Mouse (Mus musculus) MEL (cell line): ENCODE data around the gene Hemk1. TPM values are rescaled to one million over a fixed set of nuclear protein-coding genes. Genes with fewer than 3 reads are reported as not detected.
A peak's percentile ranks its signal among the peaks of the same experiment; 100 is the strongest.

Source experiments
- DNase-seq: peaks from one replicate; pipeline ENCODE4 v3.0.0; 2011; ENCODE audit warnings: low read depth, low spot score
- H3K27ac ChIP-seq: 2 replicates; pipeline ENCODE4 v1.5.1; 2012; ENCODE audit warnings: low read depth, mild to moderate bottlenecking, control low read depth, low read length, moderate library complexity; ENCODE audit not compliant: control insufficient read depth
- H3K27me3 ChIP-seq, 2 experiments: fragments of 150-350 bp in 1 of 2; sonication (generic) in 1 of 2; 2 replicates each; pipeline ENCODE4 v1.6.1; 2012; ENCODE audit warnings: low read length in 2 of 2, mild to moderate bottlenecking in 2 of 2, improper control_type of control experiment in 1 of 2, moderate library complexity in 1 of 2; ENCODE audit not compliant: insufficient read depth in 2 of 2, control insufficient read depth in 1 of 2
- H3K36me3 ChIP-seq, 2 experiments: 2 replicates each; pipeline ENCODE4 v1.6.1; 2012 to 2014; ENCODE audit warnings: low read length in 2 of 2, improper control_type of control experiment in 1 of 2, inconsistent platforms in 1 of 2, mild to moderate bottlenecking in 1 of 2; ENCODE audit not compliant: insufficient read depth in 2 of 2, control insufficient read depth in 1 of 2
- H3K4me1 ChIP-seq, 2 experiments: fragments of 150-350 bp in 1 of 2; sonication (generic) in 1 of 2; 2 replicates each; pipeline ENCODE4 v1.6.1; 2012; ENCODE audit warnings: low read length in 2 of 2, improper control_type of control experiment in 1 of 2, mild to moderate bottlenecking in 1 of 2; ENCODE audit not compliant: insufficient read depth in 2 of 2, control insufficient read depth in 1 of 2
- H3K4me3 ChIP-seq, 2 experiments: fragments of 150-350 bp in 1 of 2; sonication (generic) in 1 of 2; 2 replicates each; pipeline ENCODE4 v1.5.1; 2012; ENCODE audit warnings: low read depth in 2 of 2, low read length in 2 of 2, mild to moderate bottlenecking in 2 of 2, moderate library complexity in 2 of 2, control low read depth in 1 of 2, improper control_type of control experiment in 1 of 2; ENCODE audit not compliant: control insufficient read depth in 1 of 2, insufficient read depth in 1 of 2
- H3K79me2 ChIP-seq: 2 replicates; pipeline ENCODE4 v1.6.1; 2012; ENCODE audit warnings: mild to moderate bottlenecking, low read length, moderate library complexity; ENCODE audit not compliant: control insufficient read depth, poor library complexity, insufficient read depth
- H3K9ac ChIP-seq: 2 replicates; pipeline ENCODE4 v1.6.1; 2012; ENCODE audit warnings: low read depth, mild to moderate bottlenecking, control low read depth, low read length, moderate library complexity; ENCODE audit not compliant: control insufficient read depth, poor library complexity, severe bottlenecking
- H3K9me3 ChIP-seq: fragments of 150-350 bp; sonication (generic); replicated peaks from 2 replicates; pipeline ENCODE4 v1.6.1; 2012; ENCODE audit warnings: mild to moderate bottlenecking, low read length, improper control_type of control experiment, moderate library complexity; ENCODE audit not compliant: insufficient read depth
- BHLHE40 ChIP-seq: IDR thresholded peaks from 2 replicates; pipeline ENCODE4 v1.6.1; 2012; ENCODE audit warnings: low read depth, mild to moderate bottlenecking, inconsistent platforms, low read length, improper control_type of control experiment, borderline replicate concordance
- CHD1 ChIP-seq: IDR thresholded peaks from 2 replicates; pipeline ENCODE4 v1.6.1; 2012; ENCODE audit warnings: low read depth, mild to moderate bottlenecking, inconsistent platforms, low read length, improper control_type of control experiment
- CHD2 ChIP-seq: IDR thresholded peaks from 2 replicates; pipeline ENCODE4 v1.6.1; 2011; ENCODE audit warnings: low read length, improper control_type of control experiment
- CTCF ChIP-seq, 3 experiments: IDR thresholded peaks in 2 of 3; conservative IDR thresholded peaks in 1 of 3; 2 replicates each; pipeline ENCODE4 v1.5.1; 2011 to 2012; ENCODE audit warnings: low read length in 3 of 3, low read depth in 2 of 3, mild to moderate bottlenecking in 2 of 3, improper control_type of control experiment in 1 of 3, inconsistent platforms in 1 of 3, mixed read lengths in 1 of 3, moderate library complexity in 1 of 3; ENCODE audit not compliant: control insufficient read depth in 1 of 3, insufficient read depth in 1 of 3, poor library complexity in 1 of 3, severe bottlenecking in 1 of 3
- E2F4 ChIP-seq: IDR thresholded peaks from 2 replicates; pipeline ENCODE4 v1.6.1; 2011; ENCODE audit warnings: low read depth, low read length, improper control_type of control experiment, borderline replicate concordance
- ELF1 ChIP-seq: IDR thresholded peaks from 2 replicates; pipeline ENCODE4 v1.6.1; 2014; ENCODE audit warnings: low read depth, mild to moderate bottlenecking, inconsistent platforms, low read length, improper control_type of control experiment, moderate library complexity
- EP300 ChIP-seq, 2 experiments: IDR thresholded peaks; 2 replicates each; pipeline ENCODE4 v1.6.1; 2011; ENCODE audit warnings: improper control_type of control experiment in 2 of 2, low read length in 2 of 2, low read depth in 1 of 2, mild to moderate bottlenecking in 1 of 2
- GABPA ChIP-seq: IDR thresholded peaks from 2 replicates; pipeline ENCODE4 v1.6.1; 2012; ENCODE audit warnings: low read depth, mild to moderate bottlenecking, inconsistent platforms, low read length, improper control_type of control experiment, moderate library complexity
- GATA1 ChIP-seq: IDR thresholded peaks from 2 replicates; pipeline ENCODE4 v1.6.1; 2011; ENCODE audit warnings: low read depth, low read length, improper control_type of control experiment
- HCFC1 ChIP-seq: IDR thresholded peaks from 2 replicates; pipeline ENCODE4 v1.6.1; 2012; ENCODE audit warnings: low read depth, mild to moderate bottlenecking, inconsistent platforms, low read length, improper control_type of control experiment, moderate library complexity
- JUND ChIP-seq: IDR thresholded peaks from 2 replicates; pipeline ENCODE4 v1.6.1; 2011; ENCODE audit warnings: low read depth, mild to moderate bottlenecking, improper control_type of control experiment, low read length
- KAT2A ChIP-seq: conservative IDR thresholded peaks from 2 replicates; pipeline ENCODE4 v1.6.1; 2012; ENCODE audit warnings: low read depth, low read length, improper control_type of control experiment, inconsistent platforms
- MAFK ChIP-seq: IDR thresholded peaks from 2 replicates; pipeline ENCODE4 v1.6.1; 2011; ENCODE audit warnings: low read depth, mild to moderate bottlenecking, low read length, improper control_type of control experiment, borderline replicate concordance
- MAX ChIP-seq: IDR thresholded peaks from 2 replicates; pipeline ENCODE4 v1.6.1; 2011; ENCODE audit warnings: low read length, improper control_type of control experiment
- MXI1 ChIP-seq: IDR thresholded peaks from 2 replicates; pipeline ENCODE4 v1.6.1; 2011; ENCODE audit warnings: mild to moderate bottlenecking, low read depth, low read length, improper control_type of control experiment
- MYC ChIP-seq: IDR thresholded peaks from 2 replicates; pipeline ENCODE4 v1.6.1; 2011; ENCODE audit warnings: low read depth, mild to moderate bottlenecking, low read length, improper control_type of control experiment, moderate library complexity
- POLR2AphosphoS5 ChIP-seq: IDR thresholded peaks from 2 replicates; pipeline ENCODE4 v1.6.1; 2012; ENCODE audit warnings: low read depth, borderline replicate concordance, mild to moderate bottlenecking, inconsistent platforms, low read length, moderate library complexity, mixed read lengths
- RAD21 ChIP-seq: IDR thresholded peaks from 2 replicates; pipeline ENCODE4 v1.6.1; 2011; ENCODE audit warnings: mild to moderate bottlenecking, low read depth, low read length, improper control_type of control experiment
- RCOR1 ChIP-seq: IDR thresholded peaks from 2 replicates; pipeline ENCODE4 v1.6.1; 2012; ENCODE audit warnings: low read depth, mild to moderate bottlenecking, inconsistent platforms, low read length, improper control_type of control experiment
- SIN3A ChIP-seq: IDR thresholded peaks from 2 replicates; pipeline ENCODE4 v1.6.1; 2012; ENCODE audit warnings: low read length, improper control_type of control experiment, inconsistent platforms
- SMC3 ChIP-seq: IDR thresholded peaks from 2 replicates; pipeline ENCODE4 v1.6.1; 2011; ENCODE audit warnings: low read depth, low read length, improper control_type of control experiment
- TAL1 ChIP-seq: IDR thresholded peaks from 2 replicates; pipeline ENCODE4 v1.6.1; 2012; ENCODE audit warnings: mild to moderate bottlenecking, inconsistent platforms, low read length, moderate library complexity, mixed read lengths
- TBP ChIP-seq: IDR thresholded peaks from 2 replicates; pipeline ENCODE4 v1.8.0; 2011; ENCODE audit warnings: low read depth, low read length, improper control_type of control experiment
- TCF12 ChIP-seq: IDR thresholded peaks from 2 replicates; pipeline ENCODE4 v1.6.1; 2014; ENCODE audit warnings: low read depth, mild to moderate bottlenecking, inconsistent platforms, low read length, improper control_type of control experiment, moderate library complexity
- UBTF ChIP-seq: IDR thresholded peaks from 2 replicates; pipeline ENCODE4 v1.6.1; 2012; ENCODE audit warnings: low read depth, mild to moderate bottlenecking, inconsistent platforms, low read length, improper control_type of control experiment, moderate library complexity, borderline replicate concordance; ENCODE audit not compliant: insufficient read depth
- USF1 ChIP-seq: IDR thresholded peaks from 2 replicates; pipeline ENCODE4 v1.6.1; 2014; ENCODE audit warnings: low read depth, mild to moderate bottlenecking, inconsistent platforms, low read length, improper control_type of control experiment, moderate library complexity
- ZC3H11A ChIP-seq: IDR thresholded peaks from 2 replicates; pipeline ENCODE4 v1.6.1; 2012; ENCODE audit warnings: low read depth, mild to moderate bottlenecking, inconsistent platforms, low read length, improper control_type of control experiment
- ZKSCAN1 ChIP-seq: IDR thresholded peaks from 2 replicates; pipeline ENCODE4 v1.6.1; 2012; ENCODE audit warnings: low read depth, mild to moderate bottlenecking, inconsistent platforms, low read length, improper control_type of control experiment, moderate library complexity
- ZNF384 ChIP-seq: IDR thresholded peaks from 2 replicates; pipeline ENCODE4 v1.6.1; 2012; ENCODE audit warnings: low read depth, mild to moderate bottlenecking, inconsistent platforms, low read length, improper control_type of control experiment
- polyA plus RNA-seq, 2 experiments: library from polyadenylated mRNA; stranded (reverse) in 1 of 2; unstranded in 1 of 2; fragments of >175 nt in 1 of 2; fragments of >200 nt in 1 of 2; gene quantifications; 2 replicates each; pipeline versions ENCODE4 v1.2.1 to v1.2.4; 2012; ENCODE audit warnings: low replicate concordance in 2 of 2, low read depth in 1 of 2; ENCODE audit not compliant: insufficient read length in 2 of 2, insufficient read depth in 1 of 2, missing spikeins in 1 of 2
- total RNA-seq: library from RNA; depleted of rRNA; stranded (reverse); fragments of 300-350 nt; gene quantifications from 2 replicates; pipeline ENCODE4 v1.2.3, GENCODE M21; 2012

Hemk1 gene
- total and polyA plus RNA-seq, 3 experiments: 7.5 to 11.8 TPM; not detected in 1

DNA sequence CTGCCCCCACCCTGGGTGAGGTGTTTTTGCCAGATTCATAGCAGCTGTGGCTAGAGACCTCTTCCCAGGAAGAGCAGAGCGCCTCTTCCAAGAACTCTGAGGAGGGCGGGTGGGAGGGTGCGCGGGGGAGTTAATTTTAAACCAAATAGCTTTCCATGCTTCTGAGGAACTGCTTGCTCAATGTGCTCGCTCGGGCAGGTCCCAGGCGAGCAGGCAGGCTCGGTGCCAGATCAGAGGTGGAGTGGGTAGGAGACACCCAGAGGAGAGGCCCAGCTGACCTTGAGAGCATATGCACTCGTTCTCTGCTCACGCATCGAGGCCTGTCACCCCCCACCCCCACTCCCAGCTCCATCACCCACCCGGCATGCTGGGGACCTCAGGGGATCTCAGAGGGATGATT is 30.3 kb downstream of the Hemk1 start:
- Histone ChIP-seq H3K36me3 (peaks cover 0 to 32% of the 10 kb centered on the region in 2 experiments; a peak in 2 of 4 replicates), H3K79me2 (no peaks in the 10 kb centered on the region), H3K4me3 (peak overlapping the region; percentile 7 to 14; a peak in 2 of 4 replicates), H3K9me3 (no peaks in the 10 kb centered on the region), H3K27ac (peak overlapping the region; percentile 71), H3K4me1 (peaks cover 16 to 57% of the 10 kb centered on the region in 2 experiments), H3K27me3 (no peaks in the 10 kb centered on the region), H3K9ac (peak overlapping the region; percentile 63)
- peak; percentile 56 for DNase-seq
- TF ChIP-seq MYC (0 out of 2 replicates have a peak, but pooled peaks have one; percentile 32), MXI1 (0 out of 2 replicates have a peak, but pooled peaks have one; percentile 24), TBP (no peak), MAX (0 out of 2 replicates have a peak, but pooled peaks have one; percentile 18)

DNA sequence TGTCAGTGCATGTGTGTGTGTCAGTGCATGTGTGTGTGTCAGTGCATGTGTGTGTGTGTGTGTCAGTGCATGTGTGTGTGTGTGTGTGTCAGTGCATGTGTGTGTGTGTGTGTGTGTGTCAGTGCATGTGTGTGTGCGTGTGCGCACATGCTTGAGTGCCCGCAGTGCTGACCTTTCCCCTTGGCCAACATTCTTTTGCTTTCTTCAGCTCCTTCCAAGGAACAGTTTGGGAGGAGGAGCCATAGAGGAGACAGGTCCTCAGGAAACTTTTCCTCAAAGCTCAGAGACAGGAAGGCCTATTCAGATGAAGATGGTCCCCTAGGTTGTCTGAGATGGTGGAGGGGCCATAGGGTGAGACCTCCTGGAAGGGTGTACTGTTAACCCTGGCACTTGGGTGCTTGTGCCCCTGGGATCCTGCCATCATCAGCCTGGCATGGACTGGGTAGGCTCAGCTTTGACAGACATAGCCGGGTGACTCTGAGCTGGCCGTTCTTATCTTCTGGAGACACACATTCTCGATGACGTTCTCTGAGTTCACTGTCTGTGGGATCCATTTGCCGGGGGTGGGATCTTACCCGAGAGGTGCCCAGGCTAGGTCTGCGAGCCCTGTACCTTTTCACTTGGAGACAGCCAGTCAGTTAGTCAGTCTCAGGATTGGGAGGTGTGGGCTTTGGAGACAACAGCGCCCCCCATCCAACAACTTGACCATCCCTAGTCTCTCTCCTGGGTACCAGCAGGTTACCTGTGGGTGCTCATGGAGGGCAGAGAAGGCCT is 30.9 kb downstream of the Hemk1 start:
- H3K27ac ChIP-seq: peak overlapping the region; percentile 71
- peak overlapping the region; percentile 63 for H3K9ac ChIP-seq
- peak overlapping the region; percentile 8 to 20; a peak in 2 of 4 replicates for H3K4me3 ChIP-seq
- peaks cover 14 to 53% of the 10 kb centered on the region in 2 experiments for H3K4me1 ChIP-seq
- H3K79me2 ChIP-seq: no peaks in the 10 kb centered on the region
- no peaks in the 10 kb centered on the region for H3K9me3 ChIP-seq
- peak; percentile 74 for DNase-seq
- H3K36me3 ChIP-seq: peaks cover 0 to 30% of the 10 kb centered on the region in 2 experiments; a peak in 2 of 4 replicates
- H3K27me3 ChIP-seq: no peaks in the 10 kb centered on the region
- peak; percentile 61 for TF ChIP-seq GATA1
- peak; percentile 52 to 58 for TF ChIP-seq EP300 (IDR thresholded peaks at IDR 0.05; ENCODE audit: low read depth in 1 of 2, low read length in 2 of 2)
- TF ChIP-seq JUND: 0 out of 2 replicates have a peak, but pooled peaks have one; percentile 28
- no peak; the same call in 1 of the 2 replicates for TF ChIP-seq SIN3A
- TF ChIP-seq HCFC1: no peak
- TF ChIP-seq CHD1: no peak
- TF ChIP-seq SMC3: no peak
- TF ChIP-seq TAL1: peak; percentile 78
- no peak for TF ChIP-seq CHD2
- no peak for TF ChIP-seq ZNF384
- no peak for TF ChIP-seq UBTF
- TF ChIP-seq TBP: no peak
- TF ChIP-seq CTCF (IDR thresholded peaks at IDR 0.05 in 2 of 3, conservative IDR thresholded peaks at IDR 0.05 in 1 of 3; ENCODE audit: control insufficient read depth in 1 of 3, insufficient read depth in 1 of 3, low read depth in 2 of 3, low read length in 3 of 3, poor library complexity in 1 of 3, severe bottlenecking in 1 of 3): peak in 2 of 3 experiments; percentile 5 to 23; a peak in 2 of 6 replicates
- peak; percentile 15; the same call in 1 of the 2 replicates for TF ChIP-seq BHLHE40
- no peak for TF ChIP-seq MAX
- TF ChIP-seq GABPA: no peak
- TF ChIP-seq MYC: no peak
- TF ChIP-seq POLR2AphosphoS5: no peak
- TF ChIP-seq MAFK: no peak
- TF ChIP-seq RCOR1: no peak
- no peak for TF ChIP-seq ZC3H11A
- TF ChIP-seq TCF12: peak; percentile 35; the same call in 1 of the 2 replicates
- 0 out of 2 replicates have a peak, but pooled peaks have one; percentile 35 for TF ChIP-seq MXI1
- no peak for TF ChIP-seq ELF1
- TF ChIP-seq USF1: no peak
- no peak for TF ChIP-seq RAD21
- no peak for TF ChIP-seq KAT2A
- TF ChIP-seq E2F4: no peak
- TF ChIP-seq ZKSCAN1: no peak
